In the genomic region with DNA sequence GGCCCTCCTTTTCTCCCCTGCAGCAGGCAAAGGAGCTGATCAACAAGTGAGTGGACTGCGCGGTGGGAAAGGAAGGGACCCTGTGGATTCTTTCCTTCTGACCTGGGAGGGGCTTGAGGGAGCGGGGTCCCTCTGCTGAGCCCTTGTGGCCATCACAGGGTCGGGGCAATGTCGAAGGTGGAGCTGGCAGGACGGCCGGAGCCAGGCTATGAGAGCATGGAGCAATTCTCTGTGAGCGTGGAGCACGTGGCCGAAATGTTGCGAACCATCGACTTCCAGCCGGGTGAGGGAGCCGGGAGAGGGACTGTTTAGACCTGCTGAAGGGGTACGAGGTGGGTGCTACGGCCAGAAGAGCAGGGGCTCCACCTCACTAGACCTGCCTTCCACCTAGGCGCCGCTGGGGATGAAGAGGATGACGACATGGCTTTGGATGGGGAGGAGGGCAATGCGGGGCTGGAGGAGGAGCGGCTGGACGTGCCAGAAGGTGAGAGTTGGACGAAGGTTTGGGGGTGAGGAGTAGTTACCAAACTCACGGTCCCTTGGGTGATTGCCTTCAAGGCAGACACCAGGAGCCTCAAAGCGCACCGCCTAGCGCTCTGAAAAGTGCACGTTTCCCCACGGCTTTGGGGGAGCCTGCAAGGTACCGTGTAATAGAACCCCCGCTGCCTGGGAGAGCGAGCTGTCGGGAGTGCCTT, we compare ENCODE assay signal across 13 mouse cellular contexts. TPM values are rescaled to one million over a fixed set of nuclear protein-coding genes. Genes with fewer than 3 reads are reported as not detected.
DNase-seq lines count a peak whose midpoint lies in the region; ATAC-seq lines count a peak whose summit lies in the region.
"Had no signal": no experiment of that assay in that cellular context is flagged by ENCODE, and none has a peak within 500 bp of the region (broad histone marks: within the 10 kb centered on the region; RNA-seq: fewer than 3 reads in every experiment).

No protein-coding gene starts in this region.

- H3K4me1 ChIP-seq in heart, embryonic 13.5 days, result peaks cover 28% of the 10 kb centered on the region
- H3K4me1 ChIP-seq in forebrain, embryonic 15.5 days, result peaks cover 21% of the 10 kb centered on the region
- H3K4me1 ChIP-seq in midbrain, embryonic 12.5 days, result peaks cover 19% of the 10 kb centered on the region

- no peak for DNase-seq in heart, postnatal 14 days
- peak; percentile 43 for DNase-seq in R1 (ENCODE audit: low read depth, low spot score)
- no peak for DNase-seq in adrenal gland, adult 8-10 months
- no peak for DNase-seq in thymus, adult 18-20 months
- DNase-seq in adrenal gland, postnatal 4 days (ENCODE audit: low spot score in 2 of 2), result no peak
- DNase-seq: B cell, adult 2 months; cerebellum, postnatal 36 days; liver, embryonic 13.5 days had no signal

- peaks cover 10% of the 10 kb centered on the region for H3K36me3 ChIP-seq in heart, embryonic 13.5 days
- H3K36me3 ChIP-seq in forebrain, embryonic 15.5 days, result 0 out of 2 replicates have a peak, but pooled peaks cover 3% of the 10 kb centered on the region
- peaks cover 7% of the 10 kb centered on the region; the same call in 1 of the 2 replicates for H3K36me3 ChIP-seq in midbrain, embryonic 12.5 days
- H3K36me3 ChIP-seq: liver, embryonic 13.5 days had no signal

- H3K27me3 ChIP-seq in heart, embryonic 13.5 days (replicated peaks), result peaks cover 82% of the 10 kb centered on the region
- H3K27me3 ChIP-seq in forebrain, embryonic 15.5 days, result peaks cover 60% of the 10 kb centered on the region
- peaks cover 65% of the 10 kb centered on the region for H3K27me3 ChIP-seq in midbrain, embryonic 12.5 days

- peak overlapping the region; percentile 69 for H3K4me2 ChIP-seq in heart, embryonic 13.5 days
- peak overlapping the region; percentile 46 for H3K4me2 ChIP-seq in forebrain, embryonic 15.5 days (replicated peaks)
- peak overlapping the region; percentile 49 for H3K4me2 ChIP-seq in midbrain, embryonic 12.5 days (replicated peaks)
- H3K4me2 ChIP-seq: liver, embryonic 13.5 days had no signal

- H3K27ac ChIP-seq in heart, embryonic 13.5 days (replicated peaks), result no peak overlapping the region
- no peak overlapping the region for H3K27ac ChIP-seq in forebrain, embryonic 15.5 days (replicated peaks)
- no peak overlapping the region for H3K27ac ChIP-seq in midbrain, embryonic 12.5 days (replicated peaks)
- H3K27ac ChIP-seq: liver, embryonic 13.5 days had no signal

- ATAC-seq in heart, embryonic 13.5 days (ENCODE audit: extremely low read depth, insufficient number of reproducible peaks, low FRiP score, low TSS enrichment), result no peak
- no peak for ATAC-seq in forebrain, embryonic 15.5 days (replicated peaks)
- no peak for ATAC-seq in midbrain, embryonic 12.5 days (ENCODE audit: low FRiP score, low read depth)

- no peak overlapping the region for H3K9ac ChIP-seq in heart, embryonic 13.5 days
- no peak overlapping the region for H3K9ac ChIP-seq in forebrain, embryonic 15.5 days (replicated peaks)
- no peak overlapping the region for H3K9ac ChIP-seq in midbrain, embryonic 12.5 days (replicated peaks)
- H3K9ac ChIP-seq: liver, embryonic 13.5 days had no signal

- no peaks in the 10 kb centered on the region for H3K9me3 ChIP-seq in heart, embryonic 13.5 days
- no peaks in the 10 kb centered on the region for H3K9me3 ChIP-seq in forebrain, embryonic 15.5 days
- no peaks in the 10 kb centered on the region for H3K9me3 ChIP-seq in midbrain, embryonic 12.5 days
- H3K9me3 ChIP-seq: liver, embryonic 13.5 days had no signal

- peak overlapping the region; percentile 45 for H3K4me3 ChIP-seq in heart, embryonic 13.5 days
- peak overlapping the region; percentile 30 for H3K4me3 ChIP-seq in forebrain, embryonic 15.5 days
- peak overlapping the region; percentile 33 for H3K4me3 ChIP-seq in midbrain, embryonic 12.5 days
- H3K4me3 ChIP-seq: liver, embryonic 13.5 days had no signal

- intact Hi-C loops in heart, postnatal 14 days (cut with DNase I), result no loop called here

- 3% methylated on average over 33 of the region's 33 CpGs for WGBS in heart, embryonic 13.5 days
- under 1% methylated on average over 33 of the region's 33 CpGs for WGBS in forebrain, embryonic 15.5 days
- under 1% methylated on average over 33 of the region's 33 CpGs for WGBS in midbrain, embryonic 12.5 days

RNA-seq across cellular contexts. Expression of gene Ucn, which starts 1.8 kb away (rescaled TPM):
- 0.45 TPM in 1 of 2 replicates, not detected in the other for polyA plus RNA-seq in heart, embryonic 13.5 days (2015; fragmentation: Nextera tagmentation; extraction: Ambion mirVana)
- not detected for total RNA-seq in heart, postnatal 14 days (2021)
- not detected in 2 replicates for polyA plus RNA-seq in forebrain, embryonic 15.5 days (2015; fragmentation: Nextera tagmentation; extraction: Ambion mirVana)
- not detected in 2 replicates for polyA plus RNA-seq in midbrain, embryonic 12.5 days (2016; fragmentation: Nextera tagmentation; extraction: Ambion mirVana)
- total RNA-seq in adrenal gland, adult 8-10 months (2022), result not detected
- not detected for total RNA-seq in adrenal gland, postnatal 4 days (2021)
- total RNA-seq: gastrocnemius, adult 18-20 months had no signal
- polyA plus RNA-seq: large intestine, adult 2 months; liver, embryonic 13.5 days had no signal

RNA-seq across cellular contexts. Expression of gene Mpv17, which starts 17.2 kb away (rescaled TPM):
- polyA plus RNA-seq in heart, embryonic 13.5 days (2015; fragmentation: Nextera tagmentation; extraction: Ambion mirVana), result 68.0 and 89.4 TPM in 2 replicates
- total RNA-seq in heart, postnatal 14 days (2021), result 10 to 100 TPM; 55.1 to 56.0 TPM
- 54.6 and 54.8 TPM in 2 replicates for polyA plus RNA-seq in forebrain, embryonic 15.5 days (2015; fragmentation: Nextera tagmentation; extraction: Ambion mirVana)
- 53.1 and 56.8 TPM in 2 replicates for polyA plus RNA-seq in midbrain, embryonic 12.5 days (2016; fragmentation: Nextera tagmentation; extraction: Ambion mirVana)
- total RNA-seq in adrenal gland, adult 8-10 months (2022), result 10 to 100 TPM; 63.7 to 83.4 (median 76.4) TPM
- total RNA-seq in adrenal gland, postnatal 4 days (2021), result 10 to 100 TPM; 51.9 to 52.7 TPM

RNA-seq across cellular contexts. Expression of gene Trim54, which starts 20.4 kb away (rescaled TPM):
- 10.7 and 13.9 TPM in 2 replicates for polyA plus RNA-seq in heart, embryonic 13.5 days (2015; fragmentation: Nextera tagmentation; extraction: Ambion mirVana)
- total RNA-seq in heart, postnatal 14 days (2021), result 100 to 1,000 TPM; 102 to 129 TPM
- not detected in 2 replicates for polyA plus RNA-seq in forebrain, embryonic 15.5 days (2015; fragmentation: Nextera tagmentation; extraction: Ambion mirVana)
- not detected in 2 replicates for polyA plus RNA-seq in midbrain, embryonic 12.5 days (2016; fragmentation: Nextera tagmentation; extraction: Ambion mirVana)
- total RNA-seq in adrenal gland, adult 8-10 months (2022), result not detected
- total RNA-seq in adrenal gland, postnatal 4 days (2021), result 1 to 10 TPM; 1.8 to 4.2 TPM

RNA-seq across cellular contexts. Expression of gene Slc30a3, which starts 28.8 kb away (rescaled TPM):
- polyA plus RNA-seq in heart, embryonic 13.5 days (2015; fragmentation: Nextera tagmentation; extraction: Ambion mirVana), result 0.21 and 0.69 TPM in 2 replicates
- under 1 TPM in 1 of 2 experiments, not detected in 1; 0.27 TPM for total RNA-seq in heart, postnatal 14 days (2021)
- polyA plus RNA-seq in forebrain, embryonic 15.5 days (2015; fragmentation: Nextera tagmentation; extraction: Ambion mirVana), result 1.5 and 2.2 TPM in 2 replicates
- 10.7 and 11.2 TPM in 2 replicates for polyA plus RNA-seq in midbrain, embryonic 12.5 days (2016; fragmentation: Nextera tagmentation; extraction: Ambion mirVana)
- total RNA-seq in adrenal gland, adult 8-10 months (2022), result under 1 TPM in 1 of 4 experiments, not detected in 3; 0.28 TPM
- under 1 TPM; 0.34 to 0.50 TPM for total RNA-seq in adrenal gland, postnatal 4 days (2021)

RNA-seq across cellular contexts. Expression of gene Dnajc5g, which starts 30.8 kb away (rescaled TPM):
- not detected in 2 replicates for polyA plus RNA-seq in heart, embryonic 13.5 days (2015; fragmentation: Nextera tagmentation; extraction: Ambion mirVana)
- total RNA-seq in heart, postnatal 14 days (2021), result not detected
- polyA plus RNA-seq in forebrain, embryonic 15.5 days (2015; fragmentation: Nextera tagmentation; extraction: Ambion mirVana), result not detected in 2 replicates
- polyA plus RNA-seq in midbrain, embryonic 12.5 days (2016; fragmentation: Nextera tagmentation; extraction: Ambion mirVana), result not detected in 2 replicates
- total RNA-seq in adrenal gland, adult 8-10 months (2022), result not detected
- total RNA-seq in adrenal gland, postnatal 4 days (2021), result not detected
- total RNA-seq: gastrocnemius, adult 18-20 months had no signal
- polyA plus RNA-seq: large intestine, adult 2 months; liver, embryonic 13.5 days had no signal

Comparison
In these comparisons a context has a peak if more than half of its experiments do, and no peak if none do; other contexts are left out.
1. RNA of gene Trim54, which starts 20.4 kb away (total RNA-seq): 102 to 129 TPM in heart, postnatal 14 days; 1.8 to 4.2 TPM in adrenal gland, postnatal 4 days and not detected in adrenal gland, adult 8-10 months; every median in the first group is over 10 times any median in the second.
2. Peak in every context shown above with its lines, with median percentiles within 50 percentile points of each other: H3K4me2 ChIP-seq and H3K4me3 ChIP-seq.